Mouse (Mus musculus) lung, adult 18-20 months (tissue): ENCODE data around the gene P2ry2.
A peak's percentile ranks its signal among the peaks of the same experiment; 100 is the strongest.

Source experiments
- DNase-seq, 2 experiments: peaks; one replicate each; pipeline ENCODE4 v3.0.0; 2022; ENCODE audit warnings: mixed read lengths in 2 of 2

P2ry2 gene

DNA sequence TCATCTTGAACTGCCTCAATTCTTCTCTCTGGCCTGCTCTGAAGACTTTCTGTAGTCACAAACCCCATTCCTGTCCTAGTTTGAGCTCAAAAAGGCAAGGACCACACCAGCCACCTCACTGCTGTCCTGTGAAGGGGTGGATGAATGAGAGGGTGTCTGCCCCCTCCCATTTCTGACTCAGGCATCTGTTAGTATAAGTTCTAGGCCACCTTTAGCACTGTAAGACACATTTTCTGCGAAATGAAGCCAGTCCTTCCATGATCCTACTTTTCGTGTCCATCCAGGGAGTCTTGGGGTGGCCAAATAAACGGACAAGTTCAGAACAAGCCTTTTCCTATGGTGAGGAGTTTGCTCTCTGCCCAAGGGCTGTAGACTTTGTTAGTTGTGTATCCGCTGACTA is at the start of gene P2ry2:
TSS of gene P2ry2 (minus strand) at position 326 of the 400 bp plus-strand sequence.
- no peak for DNase-seq

DNA sequence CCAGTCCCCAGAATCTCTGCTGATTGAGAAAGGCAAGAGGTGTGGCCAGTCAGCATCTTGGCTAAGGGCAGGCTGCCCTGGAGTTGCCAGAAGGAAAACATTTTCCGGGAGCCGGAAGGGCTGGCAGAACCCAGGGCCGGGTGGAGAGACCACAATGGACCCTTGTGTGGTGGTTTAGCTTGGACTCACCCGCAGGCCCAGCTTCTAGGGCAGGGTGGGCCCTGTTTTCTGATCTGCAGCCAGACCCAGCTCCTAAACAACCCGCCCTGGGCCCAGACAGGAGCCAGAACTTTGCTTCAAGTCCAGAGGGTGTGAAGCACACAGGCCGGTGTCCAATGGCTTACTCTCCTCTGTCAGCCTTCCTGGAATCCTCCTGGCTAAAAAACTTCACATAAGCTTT is 49.6 kb upstream of the P2ry2 start:
- DNase-seq = peak; percentile 59 to 63

DNA sequence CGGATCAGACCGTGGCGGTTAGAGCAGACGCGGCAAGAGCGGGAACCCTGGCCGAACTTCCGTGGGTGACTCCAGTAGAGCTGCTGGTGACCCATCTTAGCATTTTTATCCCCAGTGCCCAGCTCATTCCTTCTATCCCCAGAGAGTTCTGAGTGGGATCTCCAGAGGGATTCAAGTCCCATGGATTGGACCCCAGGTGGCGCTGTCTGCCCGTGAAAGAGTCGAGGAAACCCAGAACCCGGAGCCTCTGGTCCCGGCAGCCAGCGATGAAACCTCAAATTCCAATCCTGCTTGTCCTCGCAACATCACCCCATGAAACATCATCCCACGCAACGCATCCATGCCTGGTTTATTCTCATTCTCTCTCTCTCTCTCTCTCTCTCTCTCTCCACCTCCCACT is 48.7 kb upstream of the P2ry2 start:
- peak; percentile 83 to 87 for DNase-seq

DNA sequence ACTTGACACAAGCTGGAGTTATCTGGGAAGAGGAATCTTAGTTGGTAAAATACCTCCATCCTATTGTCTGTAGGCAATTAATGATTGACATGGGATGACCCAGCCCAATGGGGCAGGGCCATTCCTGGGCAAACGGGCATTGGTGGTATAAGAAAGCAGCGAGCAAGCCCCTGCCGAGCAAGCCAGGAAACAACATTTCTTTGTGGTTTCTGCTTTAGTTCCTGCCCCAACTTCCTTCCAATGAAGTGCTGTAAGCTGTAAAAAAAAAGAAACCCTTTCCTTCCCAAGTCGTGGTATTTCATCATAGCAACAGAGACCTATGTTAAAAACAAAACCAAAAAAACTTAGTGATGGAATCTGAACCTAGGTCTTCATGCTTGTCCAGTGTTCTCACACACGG is 47.8 kb upstream of the P2ry2 start:
- DNase-seq = no peak

DNA sequence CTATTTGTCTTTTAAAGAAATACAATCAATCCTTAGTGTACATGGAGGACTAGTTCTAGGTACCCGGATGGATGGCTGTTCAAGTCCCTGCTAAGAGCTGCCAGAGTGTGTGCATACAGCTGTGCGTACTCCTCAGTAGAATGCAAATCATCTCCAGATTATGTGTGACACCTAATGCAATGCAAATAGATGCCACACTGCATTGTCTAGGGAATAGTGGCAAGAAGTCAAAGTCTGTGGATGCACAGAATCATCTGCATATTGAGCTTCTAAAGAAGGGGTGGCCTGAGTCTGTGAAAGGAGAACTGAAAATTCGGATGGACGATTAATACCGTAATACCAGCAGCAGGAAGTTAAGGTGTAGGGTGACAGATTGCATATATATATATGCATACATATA is 46.5 kb upstream of the P2ry2 start:
- DNase-seq = no peak

DNA sequence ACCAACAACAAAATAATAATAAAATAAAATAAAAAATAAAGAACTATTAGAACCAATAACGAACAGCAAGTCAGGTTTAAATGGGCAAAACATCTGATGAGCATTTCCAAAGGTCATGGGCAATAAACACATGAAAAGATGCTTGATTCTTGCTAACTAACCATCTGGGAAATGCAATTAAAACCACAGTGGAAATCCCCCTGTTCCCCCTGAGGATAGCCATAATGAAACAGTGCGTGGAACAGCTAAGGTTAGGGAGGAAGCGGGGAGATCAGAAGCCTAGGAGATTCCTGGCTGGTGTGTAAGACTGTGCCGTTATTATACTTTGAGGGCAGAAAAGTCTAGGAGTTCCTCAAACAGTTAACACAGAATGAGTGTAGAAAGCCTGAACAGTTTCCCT is 44.6 kb upstream of the P2ry2 start:
- DNase-seq = no peak

DNA sequence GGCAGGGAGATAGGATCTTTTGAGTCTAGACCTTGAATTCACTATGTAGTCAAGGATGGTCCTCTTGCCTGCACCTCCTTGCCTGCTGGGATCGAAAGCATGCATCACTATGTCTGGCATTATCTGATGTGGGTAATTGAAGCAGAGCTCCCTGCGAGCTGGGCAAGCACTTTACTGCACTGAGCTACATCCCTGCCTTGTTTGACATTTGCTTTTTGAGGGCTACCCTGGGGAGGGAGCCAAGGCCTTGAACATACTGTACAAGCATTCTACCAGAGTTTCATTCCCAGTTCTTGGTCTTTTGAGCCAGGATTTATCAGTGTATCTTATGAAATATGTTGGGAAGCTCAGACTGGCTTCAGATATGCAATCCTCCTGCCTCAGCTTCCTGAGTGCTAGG is 40.5 kb upstream of the P2ry2 start:
- no peak for DNase-seq

DNA sequence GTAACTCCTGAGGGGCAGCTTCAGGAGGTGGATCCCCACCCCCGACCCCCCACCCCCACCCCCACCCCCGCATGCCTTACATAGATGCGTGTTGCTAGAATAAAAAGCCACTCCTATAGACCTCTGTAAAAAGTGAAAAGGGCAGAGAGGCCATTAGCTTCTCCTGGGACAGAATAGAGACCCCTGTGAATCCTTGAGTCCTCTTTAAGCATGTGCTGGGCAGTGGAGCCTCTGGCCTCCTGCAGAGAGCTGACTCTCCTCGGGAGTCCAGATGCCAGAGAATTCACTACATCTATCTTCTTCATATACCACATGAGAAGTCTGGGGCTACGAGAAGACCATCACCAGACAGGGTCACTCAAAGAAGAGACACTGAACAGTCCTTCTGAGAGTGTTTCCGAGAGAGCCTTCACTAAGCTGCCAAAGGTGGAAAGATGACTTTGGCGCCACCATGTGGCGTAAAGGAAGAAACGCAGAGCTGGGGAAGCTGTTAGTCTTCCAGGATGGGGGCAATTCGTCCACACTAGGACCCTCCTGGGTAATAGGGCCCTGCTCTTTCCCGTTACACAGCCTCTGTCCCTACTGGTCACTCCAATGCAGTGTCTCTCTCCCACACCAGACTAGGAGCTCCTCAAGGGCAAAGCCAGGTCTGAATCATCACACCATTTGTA is 39.0 kb upstream of the P2ry2 start:
- DNase-seq = peak; percentile 48 to 59

DNA sequence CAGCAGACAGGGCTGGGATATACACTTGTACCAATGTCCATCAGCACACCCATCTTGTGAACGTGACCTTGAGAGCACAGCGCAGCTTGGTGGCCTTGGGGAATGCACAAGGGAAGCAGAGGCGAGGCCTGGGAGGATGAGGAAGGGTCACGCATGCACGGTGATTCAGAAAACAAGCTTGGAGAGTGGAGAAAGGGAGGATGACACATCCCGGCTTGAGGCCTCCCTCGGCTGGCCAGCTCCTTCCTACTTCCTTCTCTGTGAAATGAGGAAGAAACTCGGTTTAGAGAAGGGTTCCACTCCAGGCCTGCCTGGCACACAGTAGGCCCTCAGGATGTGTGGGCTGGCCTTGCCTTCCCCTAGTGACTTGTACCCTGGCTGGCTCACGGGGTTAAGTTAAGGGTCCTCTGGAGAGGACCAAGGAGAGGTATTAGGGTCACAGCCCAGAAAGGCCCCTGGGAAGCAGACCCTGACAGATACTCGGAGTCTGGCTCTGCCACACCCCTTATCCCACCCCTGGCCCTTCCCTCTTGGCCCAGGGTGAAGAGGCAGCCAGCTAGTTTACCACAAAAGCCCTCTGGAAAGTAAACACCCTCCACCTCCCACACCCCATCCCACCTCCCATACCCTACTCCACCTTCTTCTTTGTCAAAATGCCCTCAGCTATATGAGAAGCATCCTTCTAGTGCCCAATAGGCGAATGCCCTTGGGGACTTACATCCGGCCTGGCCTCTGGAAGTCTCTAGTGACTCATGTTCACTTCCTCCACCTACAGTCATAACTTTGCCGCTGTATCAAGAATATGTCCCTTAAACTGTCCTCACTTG is 38.3 kb upstream of the P2ry2 start:
- DNase-seq = no peak

DNA sequence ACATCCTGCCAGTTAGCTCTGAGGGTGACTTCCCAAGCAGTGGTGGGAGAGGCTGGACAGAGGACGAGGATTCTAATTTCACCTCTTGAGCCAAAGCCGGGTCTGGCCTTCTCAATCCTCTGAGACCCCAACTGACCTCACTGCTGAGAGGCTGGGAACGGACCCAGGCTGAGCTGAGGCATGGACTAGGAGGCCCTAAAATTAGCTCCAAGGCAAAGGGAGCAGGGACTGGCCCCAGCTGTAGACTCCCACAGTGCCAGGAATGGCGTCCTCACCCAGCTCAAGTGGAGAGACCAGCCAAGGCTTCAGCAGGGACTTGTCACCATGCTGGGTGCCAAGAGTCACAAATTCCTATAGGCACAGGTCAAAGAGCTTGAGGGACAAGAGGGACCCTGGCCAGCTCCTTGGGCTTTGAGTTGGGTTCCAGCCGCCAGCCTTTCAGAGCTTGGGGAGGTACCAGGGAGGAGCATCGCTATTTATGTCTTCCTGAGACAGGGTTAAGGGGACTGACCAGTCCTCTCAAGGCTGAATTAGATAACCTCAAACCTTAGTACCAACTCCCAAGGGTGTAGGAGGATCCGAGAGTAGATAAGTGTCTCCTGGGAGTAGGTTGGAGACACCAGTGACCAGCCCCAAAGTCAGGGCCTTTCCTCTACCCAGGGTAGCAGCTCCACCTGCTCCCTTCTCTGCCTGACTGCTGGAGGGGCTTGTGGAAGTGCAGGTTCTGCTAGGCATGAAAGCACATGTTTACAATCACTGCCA is 36.8 kb upstream of the P2ry2 start:
- peak; percentile 45 to 46 for DNase-seq

DNA sequence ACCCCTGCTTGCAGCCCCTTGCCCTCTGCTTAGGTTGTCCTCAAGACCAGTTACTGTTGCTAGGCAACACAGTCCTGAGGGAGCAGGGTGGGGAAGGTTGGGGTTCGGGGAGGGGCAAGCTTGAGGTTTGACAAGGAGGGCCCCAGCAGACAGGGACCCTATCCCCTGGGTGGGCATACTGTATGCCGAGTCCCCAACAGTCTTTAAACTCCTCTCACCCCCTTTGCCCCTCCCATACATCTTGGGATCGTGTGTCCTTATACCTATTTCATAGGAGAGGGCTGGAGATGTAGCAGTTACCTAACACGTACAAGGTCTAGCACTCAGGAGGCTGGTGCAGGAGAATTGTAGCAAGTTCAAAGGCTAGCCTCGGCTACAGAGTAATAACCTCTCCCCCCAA is 35.6 kb upstream of the P2ry2 start:
- DNase-seq = no peak

DNA sequence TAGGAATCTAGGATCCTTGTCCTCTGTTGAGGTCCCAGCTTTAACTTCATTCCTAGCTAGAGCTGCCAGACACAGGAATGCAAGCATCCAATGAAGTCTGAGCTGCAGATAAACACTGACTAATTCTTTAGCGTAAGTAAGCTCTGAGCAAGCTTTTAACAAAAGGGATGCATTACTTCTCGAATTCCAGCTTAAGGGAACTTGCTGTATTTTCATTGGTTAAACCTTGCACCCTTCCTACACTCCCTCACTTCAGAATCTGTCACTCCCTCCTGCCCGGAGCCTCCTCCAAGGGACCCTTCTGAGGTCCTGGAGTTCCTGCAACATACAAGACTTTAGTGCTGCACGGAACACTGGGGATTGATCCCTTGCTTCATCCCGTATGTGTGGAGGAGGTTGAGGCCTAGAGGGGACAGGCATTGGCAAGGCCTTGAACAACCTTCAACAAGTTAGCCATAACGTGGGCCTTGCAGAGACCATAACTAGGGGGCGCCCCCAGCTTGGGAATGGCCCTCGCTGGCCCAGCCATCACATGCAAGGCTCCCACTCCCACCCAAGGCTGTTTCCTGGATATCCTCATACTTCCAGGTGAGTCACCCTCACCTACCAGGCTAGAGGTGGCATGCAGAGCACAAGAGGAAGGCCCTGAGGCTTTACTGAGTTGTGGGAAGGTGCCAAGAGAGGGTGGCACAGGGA is 31.3 kb upstream of the P2ry2 start:
- no peak for DNase-seq

DNA sequence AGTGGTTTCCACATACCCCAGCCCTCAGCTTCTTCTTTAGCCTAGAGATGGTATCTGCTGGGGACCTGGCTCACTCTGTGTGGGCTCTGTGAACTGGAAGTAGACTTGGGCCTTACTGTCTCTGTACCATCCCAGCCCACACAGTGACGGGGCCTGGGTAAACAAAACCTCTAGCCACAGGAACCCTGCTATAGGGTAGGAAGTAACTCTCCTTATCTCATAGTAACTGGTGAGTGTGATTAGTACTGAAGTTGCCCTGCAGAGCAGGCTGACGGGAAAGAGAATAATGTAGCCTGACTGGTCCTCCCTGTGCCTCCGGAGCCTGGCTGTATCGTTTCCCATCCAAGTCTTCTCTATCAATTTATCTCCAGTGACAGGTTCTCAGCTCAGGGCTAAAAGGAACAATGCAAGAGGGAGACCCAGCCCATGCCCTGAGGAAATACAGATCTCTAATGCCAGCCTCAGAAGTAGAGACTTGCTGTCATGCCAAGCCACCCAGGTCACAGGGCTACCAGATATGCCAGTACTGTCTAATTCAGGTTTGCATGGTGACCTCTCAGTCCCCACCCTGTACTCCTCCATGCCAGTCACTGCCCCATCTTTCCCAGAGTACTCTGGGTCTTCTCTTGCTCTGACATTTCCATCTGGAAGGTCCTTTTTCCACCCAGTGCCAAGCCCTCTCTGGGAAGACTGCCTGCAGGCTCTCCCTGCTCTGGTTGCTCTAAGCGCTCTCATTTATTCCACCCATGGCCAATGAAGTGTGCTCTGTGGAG is 29.5 kb upstream of the P2ry2 start:
- DNase-seq = no peak

DNA sequence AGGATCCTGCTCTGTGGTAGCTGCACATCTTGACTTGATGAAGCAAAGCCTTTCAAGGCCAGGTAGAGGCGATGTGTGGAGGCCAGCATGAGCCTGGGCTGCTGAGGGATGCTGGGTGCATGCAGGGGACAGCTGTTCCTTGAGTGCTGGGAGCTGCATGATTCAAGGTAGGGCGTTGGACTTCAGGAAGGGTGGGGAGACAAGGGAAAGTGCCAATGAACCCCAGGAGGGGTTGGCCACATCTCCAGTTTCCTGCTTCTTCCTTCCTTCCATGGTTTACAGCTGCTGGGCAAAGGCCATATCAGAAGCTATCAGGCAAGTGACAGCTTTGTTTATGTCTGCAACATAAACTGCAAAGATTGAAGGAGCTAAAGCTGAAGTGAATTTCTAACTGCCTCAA is 28.9 kb upstream of the P2ry2 start:
- DNase-seq = no peak

DNA sequence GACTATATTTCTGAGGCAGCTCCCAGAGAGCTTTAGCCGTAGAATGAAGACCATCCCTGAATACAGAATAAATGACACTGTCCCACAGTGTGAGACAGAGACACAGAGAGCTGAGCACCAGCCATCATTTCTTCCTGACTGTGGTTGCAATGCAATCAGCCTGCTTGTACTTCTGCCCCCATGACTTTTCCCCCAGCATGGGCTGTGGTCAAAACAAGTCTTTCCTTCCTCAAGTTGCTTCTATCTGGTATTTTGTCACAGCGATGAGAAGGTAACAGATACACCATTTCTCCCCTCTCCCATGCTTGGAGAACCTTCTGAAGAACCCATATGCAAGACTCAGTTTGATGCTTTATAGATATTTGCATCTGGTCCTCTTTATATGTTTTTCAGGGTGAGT is 20.7 kb upstream of the P2ry2 start:
- no peak for DNase-seq

DNA sequence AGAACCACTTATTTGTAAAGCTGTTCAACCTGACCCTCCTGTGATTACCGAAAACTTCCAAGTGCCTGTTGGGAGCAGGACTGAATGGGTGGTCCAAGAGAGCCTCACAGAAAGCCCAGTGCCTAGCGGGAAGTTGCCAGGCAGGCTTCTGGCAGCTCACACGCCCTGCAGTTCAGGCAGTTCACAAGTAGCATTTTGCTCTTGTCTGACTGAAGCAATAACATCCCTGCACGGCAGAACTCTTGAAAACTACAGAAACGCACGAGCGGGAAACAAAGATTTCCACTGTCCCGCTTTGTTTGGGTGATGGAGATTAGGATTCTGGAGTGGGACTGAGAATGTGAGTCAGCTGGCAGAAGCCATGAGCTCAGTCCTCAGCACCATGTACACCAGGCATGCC is 18.6 kb upstream of the P2ry2 start:
- no peak for DNase-seq

DNA sequence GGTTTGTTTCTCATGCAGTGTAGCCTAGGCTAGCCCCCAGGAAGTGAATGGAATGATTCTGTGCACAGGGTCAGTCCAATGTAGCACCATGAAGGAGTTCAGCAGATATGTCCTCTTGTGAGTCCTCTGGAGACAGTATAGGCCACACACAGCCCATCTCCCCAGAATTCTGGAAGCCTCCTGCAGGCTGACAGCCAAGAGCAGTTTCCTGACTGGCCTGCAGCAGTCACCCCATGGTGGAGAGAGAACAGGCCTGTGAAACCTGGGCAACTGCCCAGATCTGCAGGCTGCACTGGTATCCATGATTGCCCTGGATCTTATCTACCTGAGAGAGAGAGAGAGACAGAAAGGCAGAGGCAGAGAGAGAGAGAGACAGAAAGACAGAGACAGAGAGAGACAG is 18.1 kb upstream of the P2ry2 start:
- DNase-seq = no peak

DNA sequence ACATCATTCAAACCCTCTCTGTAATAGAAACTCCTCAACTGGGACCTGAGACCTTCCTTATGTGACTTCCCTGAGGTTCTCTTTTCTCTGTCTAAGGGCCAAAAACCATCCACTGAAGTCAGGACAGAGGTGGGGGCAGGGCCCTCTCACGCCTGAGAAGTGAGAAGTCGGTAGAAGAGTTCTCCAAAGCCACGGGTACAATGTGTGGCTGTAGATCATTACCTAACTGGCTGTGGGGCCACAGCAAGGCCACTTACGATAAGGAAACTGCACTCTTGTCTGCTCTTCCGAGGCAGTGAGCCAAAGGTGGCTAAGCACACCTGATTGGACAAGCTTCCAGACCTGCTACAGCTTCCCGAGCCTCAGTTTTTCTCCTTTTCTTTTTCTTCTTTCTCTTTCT is 16.8 kb upstream of the P2ry2 start:
- peak; percentile 72 to 76 for DNase-seq

DNA sequence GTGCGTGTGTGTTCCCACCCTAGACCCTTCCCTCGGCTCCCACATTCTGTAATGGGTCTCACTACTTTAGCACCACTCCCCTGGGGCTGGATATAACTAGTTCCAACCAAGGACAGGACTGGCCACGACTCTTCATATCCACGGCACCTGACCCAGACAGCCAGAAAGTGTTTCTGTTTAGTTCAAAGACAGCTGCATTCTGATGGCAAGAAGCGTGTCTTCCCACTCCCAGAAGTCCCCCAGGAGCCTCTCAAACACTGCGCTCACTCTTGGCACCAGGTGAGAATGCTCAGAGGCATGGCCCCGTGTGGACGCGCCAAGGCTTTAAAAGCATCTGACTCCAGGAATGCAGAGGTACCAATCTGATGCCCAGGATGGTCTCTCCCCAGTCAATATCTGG is 16.3 kb upstream of the P2ry2 start:
- no peak for DNase-seq

DNA sequence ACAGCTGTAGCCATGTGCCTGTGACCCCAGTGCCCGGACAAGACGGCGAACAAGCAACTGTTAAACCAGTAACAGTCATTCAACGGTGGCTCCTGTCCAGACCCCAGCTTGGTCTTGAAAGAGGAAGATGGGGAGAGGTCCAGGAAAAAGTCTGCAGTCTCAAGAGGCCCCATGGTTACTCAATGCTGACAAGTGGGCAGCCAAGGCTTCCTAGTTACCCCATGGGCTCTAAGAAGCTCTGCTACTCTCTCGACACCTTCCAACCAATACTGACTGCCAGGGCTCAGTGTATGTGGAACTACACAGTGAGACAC is 15.7 kb upstream of the P2ry2 start:
- DNase-seq = peak; percentile 57 to 68

DNA sequence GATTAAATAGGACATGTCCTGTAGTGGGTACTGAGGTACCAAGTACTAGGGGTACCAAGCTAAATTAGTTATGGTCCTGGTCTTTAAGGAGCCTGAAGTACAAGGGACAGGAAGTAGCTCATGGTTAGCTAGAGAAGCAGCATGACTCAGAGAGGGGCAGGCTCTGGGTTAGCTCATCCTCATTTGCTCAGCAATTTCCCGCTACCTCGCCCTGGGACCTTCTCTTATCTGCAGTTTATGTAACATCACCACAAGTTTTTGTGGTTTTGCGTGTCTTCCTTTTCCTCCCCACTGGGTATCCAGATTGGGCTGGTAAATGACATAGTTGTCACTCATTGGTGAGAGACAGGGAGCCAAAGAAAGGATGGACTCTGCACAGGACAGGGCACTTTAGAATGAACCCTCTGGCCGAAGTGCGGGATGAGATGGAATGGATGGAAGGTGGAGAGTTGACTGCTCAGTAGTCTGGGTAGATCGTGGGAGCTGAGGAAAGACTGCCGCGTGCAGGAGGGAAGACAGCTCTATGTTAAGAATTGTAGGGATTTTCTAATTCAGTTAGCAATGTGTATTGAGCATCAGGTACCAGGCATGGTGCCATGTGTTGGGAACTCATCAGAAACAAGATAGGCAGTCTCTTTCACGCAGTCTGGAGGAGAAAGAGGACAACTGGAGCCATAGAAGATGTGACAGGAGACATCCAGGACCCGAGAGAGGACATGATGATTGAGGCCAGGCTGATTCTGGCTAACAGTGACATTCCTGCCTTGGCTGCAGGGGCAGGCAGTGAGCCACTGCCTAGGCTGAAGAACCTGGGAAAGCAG is 15.2 kb upstream of the P2ry2 start:
- no peak for DNase-seq

DNA sequence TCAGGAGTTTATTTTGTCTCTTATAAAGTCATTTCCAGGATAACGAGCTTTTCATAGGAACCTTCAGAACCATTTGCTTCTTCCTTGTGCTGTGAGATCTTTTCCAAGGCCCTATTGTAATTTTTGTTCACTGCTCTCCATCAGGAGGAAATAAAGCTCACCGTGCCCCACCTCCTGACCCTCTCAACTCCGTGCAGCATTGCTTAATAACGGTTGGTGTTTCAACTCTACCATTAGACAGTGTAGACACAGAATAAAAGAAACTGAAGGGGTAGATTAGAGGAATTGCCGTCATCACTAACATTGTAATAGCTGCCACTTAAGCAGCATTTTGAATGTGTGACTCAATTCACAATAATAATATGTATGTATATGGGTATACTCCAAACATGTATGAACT is 14.2 kb upstream of the P2ry2 start:
- DNase-seq = peak; percentile 40 to 74
